Mouse (Mus musculus) neural tube, embryonic 15.5 days (tissue): ENCODE results near the gene Zfp954. TPM values are rescaled to one million over a fixed set of nuclear protein-coding genes. Genes with fewer than 3 reads are reported as not detected.

Source experiments
- polyA plus RNA-seq: library from polyadenylated mRNA; unstranded; fragments of >200 nt; fragmentation: Nextera tagmentation; extraction: Ambion mirVana; gene quantifications from 2 replicates; pipeline ENCODE4 v1.2.1, GENCODE M21; 2015

Zfp954 gene
- polyA plus RNA-seq, 1 experiment from 2014 or later, result 20.2 TPM

Other genes with a start within 250 kb of the Zfp954 start
- gene Aurkc, start 126.2 kb downstream of the Zfp954 start, polyA plus RNA-seq, result not detected in 2 replicates
- 12.4 and 12.8 TPM in 2 replicates for gene Zfp773, start 15.3 kb upstream of the Zfp954 start, polyA plus RNA-seq
- gene Zfp418, start 49.8 kb upstream of the Zfp954 start, polyA plus RNA-seq, result 2.7 and 3.0 TPM in 2 replicates
- gene Zfp772, start 88.5 kb upstream of the Zfp954 start, polyA plus RNA-seq, result 8.0 and 8.8 TPM in 2 replicates
- 1.1 and 2.3 TPM in 2 replicates for gene Vmn2r29, start 125.8 kb upstream of the Zfp954 start, polyA plus RNA-seq
- gene Gm45844, start 156.8 kb upstream of the Zfp954 start, polyA plus RNA-seq, result 9.4 and 12.6 TPM in 2 replicates
- 168 and 192 TPM in 2 replicates for gene Clcn4, start 179.4 kb upstream of the Zfp954 start, polyA plus RNA-seq
- gene Vmn2r30, start 216.1 kb upstream of the Zfp954 start, polyA plus RNA-seq, result not detected in 2 replicates